Mouse (Mus musculus) right cerebral cortex, adult 18-20 months (tissue): ENCODE results near the gene Dmd.

ENCODE experiments used
- DNase-seq: peaks from one replicate; pipeline ENCODE4 v3.0.0; 2022; ENCODE audit warnings: mixed read lengths

Gene Dmd

DNA sequence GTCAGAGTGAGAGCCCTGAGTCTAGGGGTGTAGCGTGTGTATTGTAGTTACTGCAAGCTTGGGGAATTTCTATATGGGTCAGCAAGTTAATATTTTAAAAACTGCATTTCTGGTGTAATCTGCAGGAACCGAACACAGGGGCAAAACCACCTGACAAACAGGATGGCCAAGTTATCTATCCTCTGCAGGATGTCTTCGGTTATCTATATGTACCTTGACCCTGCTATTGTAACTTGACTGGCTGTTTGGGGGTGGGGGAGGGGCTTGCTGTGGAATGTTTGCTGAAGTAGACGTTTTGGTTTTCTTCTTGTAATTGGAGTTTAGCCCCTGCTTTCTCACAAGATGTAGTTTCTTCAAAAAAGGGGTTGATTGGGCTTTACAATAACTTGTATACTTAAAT, 2124.9 kb downstream of the Dmd start:
- DNase-seq = no peak

DNA sequence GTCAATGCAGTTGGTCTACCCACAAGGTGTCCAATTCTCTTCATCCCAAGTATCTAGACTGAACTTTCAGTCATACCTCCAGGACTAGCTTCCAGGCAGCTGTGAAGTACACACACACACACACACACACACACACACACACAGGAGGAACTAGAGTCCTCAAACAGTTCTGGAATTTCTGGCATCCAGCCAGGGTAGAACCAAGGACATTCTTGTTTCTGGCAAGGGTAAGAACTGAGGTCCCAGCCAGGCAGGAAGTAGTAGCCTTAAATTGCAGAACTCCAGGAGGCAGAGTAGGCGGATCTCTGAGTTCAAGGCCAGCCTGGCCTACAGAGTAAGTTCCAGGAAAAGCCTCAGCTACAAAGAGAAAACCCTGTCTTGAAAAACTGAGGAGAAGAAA, 2128.2 kb downstream of the Dmd start:
- DNase-seq = no peak

DNA sequence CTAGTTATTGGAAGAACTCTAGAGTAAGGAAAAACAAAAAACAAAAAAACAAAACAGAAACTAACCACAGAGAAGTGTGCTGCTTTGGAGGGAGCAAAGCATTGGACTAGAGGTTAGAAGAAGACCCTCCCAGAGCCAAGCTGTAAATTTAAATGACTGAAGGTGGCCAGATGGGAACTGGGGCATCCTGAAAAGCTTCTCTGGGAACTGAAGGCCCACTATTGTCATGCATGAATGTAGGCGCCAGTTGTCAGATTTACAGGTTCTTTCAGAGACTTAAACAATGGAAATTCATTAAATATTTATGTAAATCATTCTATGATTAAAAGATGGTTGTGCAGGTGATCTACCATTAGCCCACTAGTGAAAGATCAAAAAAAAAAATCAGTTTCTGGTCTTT, 2128.9 kb downstream of the Dmd start:
- no peak for DNase-seq

DNA sequence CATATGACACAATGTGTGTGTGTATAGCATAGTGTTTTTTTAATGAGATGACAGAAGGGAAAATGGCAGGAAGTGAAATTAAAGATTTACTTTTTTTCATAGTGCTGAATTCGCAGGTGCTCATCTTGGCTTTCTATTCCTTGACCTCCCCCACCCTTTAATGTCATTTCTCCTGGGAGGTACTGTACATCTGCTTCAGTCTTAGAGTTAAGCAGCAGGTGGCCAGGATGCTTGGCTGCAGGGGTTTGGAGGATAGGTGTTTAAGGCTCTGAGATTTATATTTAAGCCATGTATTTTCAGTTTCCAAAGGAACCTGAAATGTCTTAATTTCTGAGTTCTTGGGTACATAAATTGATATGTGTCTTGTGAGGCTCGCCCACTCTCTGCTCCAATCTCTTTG, 2130.5 kb downstream of the Dmd start:
- no peak for DNase-seq

DNA sequence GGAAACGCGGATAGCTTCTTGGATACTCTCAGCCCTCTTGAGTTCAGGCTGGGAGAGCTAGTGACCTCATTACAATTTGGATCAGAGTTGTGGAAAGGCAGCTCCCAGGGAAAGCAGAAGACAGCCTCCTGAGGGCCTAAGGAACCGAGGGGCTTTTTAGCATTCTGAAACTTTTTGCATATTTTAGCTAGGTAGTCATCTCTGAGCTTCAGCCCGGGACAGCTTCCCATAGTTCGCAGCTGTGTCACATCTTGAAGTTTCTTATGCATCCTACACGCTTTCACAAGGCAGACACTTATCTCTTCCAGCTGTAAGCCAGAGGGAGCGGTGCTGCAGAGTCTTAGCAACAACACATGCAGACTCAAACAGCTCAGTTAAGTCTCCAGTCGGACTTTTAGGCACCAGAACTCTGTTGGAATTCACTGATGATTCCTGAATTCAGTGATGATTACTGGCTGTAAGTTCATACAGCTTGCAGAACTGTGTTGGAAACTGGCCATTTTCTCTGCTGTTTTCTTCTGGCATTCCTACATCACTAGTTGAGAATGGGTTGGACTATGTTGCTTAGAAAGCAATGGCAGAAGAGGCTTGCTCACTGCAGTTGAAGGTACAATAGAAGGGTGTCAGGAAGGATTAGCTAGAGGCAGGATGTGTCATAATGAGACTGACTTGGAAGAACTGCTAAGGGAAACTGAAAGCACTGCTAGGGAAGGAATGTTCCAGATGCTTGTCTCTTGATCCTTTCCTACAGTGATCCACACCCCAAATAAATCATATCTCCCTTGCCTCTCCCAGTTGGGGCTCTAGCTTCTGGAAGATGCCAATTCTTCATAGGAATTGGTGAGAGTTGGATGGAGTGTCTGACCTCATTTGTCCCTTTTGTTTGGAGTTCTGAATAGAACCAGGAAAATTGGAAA, 2135.8 kb downstream of the Dmd start:
- peak; percentile 18 for DNase-seq

DNA sequence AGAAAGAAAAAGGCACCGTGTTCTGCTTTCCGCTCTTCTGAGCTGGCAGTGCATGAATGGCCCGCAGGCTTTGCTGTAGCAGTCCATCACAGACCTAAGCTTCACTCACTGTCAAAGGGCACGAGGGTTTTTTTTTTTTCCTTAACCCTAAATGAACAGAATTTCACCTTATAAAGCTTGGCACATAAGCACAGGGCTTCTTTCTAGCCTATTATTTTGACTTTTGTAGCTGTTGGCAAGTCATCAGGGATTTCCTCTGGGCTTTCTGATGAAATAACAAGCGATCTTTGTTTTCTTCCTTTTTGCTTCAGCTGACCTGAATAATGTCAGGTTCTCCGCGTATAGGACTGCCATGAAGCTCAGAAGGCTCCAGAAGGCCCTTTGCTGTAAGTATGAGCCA, 2140.8 kb downstream of the Dmd start:
- DNase-seq = no peak

DNA sequence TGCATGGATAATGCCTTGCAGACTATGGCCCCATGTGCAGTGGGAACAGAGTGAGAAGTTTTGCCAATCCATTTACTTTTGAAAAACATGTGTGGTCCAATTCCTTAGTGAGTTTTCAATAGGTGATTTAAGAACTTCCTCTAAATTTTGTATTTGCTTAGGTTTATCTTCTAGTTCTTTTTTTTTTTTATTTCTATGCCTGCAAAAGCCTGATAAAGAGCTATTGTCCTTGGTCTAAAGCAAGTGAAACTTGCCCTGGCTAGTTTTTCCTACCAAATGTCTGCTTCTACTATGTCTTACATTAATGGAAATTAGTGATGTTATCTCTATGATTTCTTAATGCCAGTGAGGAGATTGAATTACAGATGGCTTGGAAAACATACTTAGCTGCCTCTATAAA, 2144.7 kb downstream of the Dmd start:
- DNase-seq = no peak

DNA sequence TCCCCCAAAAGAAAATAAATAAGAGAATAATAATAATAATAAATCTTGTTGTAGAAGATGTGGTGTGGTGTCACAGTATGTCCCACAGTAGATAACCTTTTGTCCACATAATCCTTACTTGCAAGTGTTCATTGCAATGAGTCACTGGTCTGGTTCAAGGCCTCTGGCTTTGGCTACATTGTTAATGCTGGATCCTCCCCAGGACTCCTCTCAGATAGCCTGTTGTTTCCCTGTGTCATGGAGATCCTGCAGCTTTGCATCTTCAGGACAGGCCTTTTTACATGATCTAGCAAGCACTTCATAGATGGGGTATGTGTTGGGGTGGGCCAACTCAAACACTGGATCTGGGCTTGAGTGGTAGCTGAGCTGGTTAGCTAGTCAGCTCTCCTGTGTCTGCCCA, 2150.0 kb downstream of the Dmd start:
- no peak for DNase-seq

DNA sequence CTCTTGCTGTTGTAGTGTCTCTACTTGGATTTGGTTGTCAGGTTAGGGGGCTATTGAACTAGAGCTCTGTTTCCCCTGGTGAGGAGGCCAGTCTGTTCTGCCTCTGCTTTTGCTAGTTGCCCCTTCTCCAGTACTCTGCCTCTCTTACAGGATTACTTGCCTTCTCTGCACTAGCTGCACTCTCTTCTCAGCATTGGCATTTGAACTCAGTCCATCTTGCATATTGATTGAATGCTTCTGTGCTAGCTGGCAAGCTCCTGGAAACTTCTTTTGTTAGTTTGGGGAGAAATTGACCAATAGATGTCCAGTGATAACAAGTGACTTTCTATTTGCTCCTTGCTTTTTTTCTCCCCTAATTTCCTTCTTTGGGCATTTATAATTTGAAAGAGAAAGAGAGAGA, 2163.7 kb downstream of the Dmd start:
- no peak for DNase-seq

DNA sequence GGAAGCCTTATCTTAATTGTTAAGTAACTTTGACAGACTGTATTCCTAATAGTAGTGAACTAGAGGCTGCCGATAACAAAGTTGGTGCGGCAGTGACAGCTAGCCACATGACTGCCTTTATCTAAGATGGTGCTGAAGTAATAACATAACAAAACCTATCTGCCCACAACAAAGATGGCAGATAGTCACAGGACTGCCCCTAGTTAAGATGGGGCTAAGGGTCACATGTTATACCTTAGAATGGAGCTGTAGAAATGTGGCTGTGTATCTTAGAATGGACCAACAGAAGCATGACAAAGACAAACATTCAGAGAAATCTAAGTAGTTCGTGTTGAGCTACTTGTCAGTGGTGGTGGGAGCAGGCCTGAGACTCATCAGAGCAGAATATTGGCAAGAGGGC, 2184.0 kb downstream of the Dmd start:
- DNase-seq = no peak

DNA sequence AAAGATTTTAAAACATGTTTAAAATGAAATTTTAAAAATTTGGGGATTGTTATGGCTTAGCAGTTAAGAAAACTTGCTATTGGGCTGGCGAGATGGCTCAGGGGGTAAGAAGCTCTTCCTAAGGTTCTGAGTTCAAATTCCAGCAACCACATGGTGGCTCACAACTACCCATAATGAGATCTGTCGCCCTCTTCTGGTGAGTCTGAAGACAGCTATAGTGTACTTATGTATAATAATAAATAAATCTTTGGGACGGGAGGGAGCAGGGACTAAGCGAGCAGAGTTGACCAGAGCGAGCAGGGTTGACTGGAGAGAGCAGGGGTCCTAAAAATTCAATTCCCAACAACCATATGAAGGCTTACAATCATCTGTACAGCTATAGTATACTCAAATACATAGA, 2188.6 kb downstream of the Dmd start:
- no peak for DNase-seq

DNA sequence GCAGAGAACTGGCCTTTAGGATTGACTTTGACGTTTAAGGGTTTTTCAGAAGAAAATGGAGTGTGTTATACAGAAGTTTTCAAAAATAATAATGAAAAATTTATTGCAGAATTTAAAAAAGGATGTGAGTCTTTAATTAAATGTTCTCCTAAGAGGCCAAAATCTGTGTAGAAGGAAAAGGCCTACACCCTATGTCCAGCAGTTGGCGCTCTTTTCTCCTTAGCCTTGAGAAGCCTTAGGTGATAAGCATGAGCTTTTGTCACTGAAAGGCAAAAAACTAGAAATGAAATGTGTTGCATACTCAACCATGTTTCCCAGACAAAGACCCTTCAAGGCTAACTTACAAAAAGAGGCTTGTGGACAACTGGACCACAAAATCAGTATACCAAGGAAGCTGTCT, 2222.6 kb downstream of the Dmd start:
- DNase-seq = no peak

DNA sequence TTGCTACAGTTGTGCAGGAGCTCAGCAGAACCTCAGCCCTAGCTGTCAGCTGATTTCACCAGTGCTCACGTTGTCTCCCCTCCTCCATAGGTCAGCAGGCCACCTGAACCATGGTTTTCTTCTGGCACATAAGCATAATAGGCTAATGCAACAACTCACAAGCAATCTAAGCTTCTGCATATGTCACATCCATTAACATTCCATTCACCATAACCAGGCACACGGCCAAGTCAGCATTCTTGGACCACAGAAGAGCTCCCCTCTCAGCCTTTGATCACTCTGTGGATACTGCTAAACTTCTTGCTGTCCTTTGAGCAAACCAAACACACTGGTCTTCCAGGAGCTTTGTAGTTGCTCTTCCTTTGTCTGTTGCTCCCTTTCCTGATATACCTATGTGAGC, 2238.9 kb downstream of the Dmd start:
- DNase-seq = no peak

DNA sequence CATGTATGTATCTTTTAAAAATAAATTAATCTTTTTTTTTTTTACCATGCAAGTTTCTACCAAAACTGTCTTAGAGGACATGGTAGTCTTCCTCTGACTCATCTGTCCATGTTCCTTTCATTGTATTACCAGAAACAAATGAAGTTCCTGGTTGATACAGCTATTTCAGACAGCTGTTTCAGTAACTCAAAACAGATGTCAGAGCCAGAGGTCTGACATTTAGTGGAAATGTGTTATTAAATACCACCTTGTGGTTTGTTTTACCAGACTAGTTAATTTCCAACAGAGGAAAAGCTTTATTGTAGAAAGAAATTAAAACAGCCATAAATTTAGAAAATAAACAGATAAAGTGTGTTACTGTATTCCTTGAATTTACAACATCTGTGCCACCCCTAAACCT, 2245.2 kb downstream of the Dmd start:
- no peak for DNase-seq

DNA sequence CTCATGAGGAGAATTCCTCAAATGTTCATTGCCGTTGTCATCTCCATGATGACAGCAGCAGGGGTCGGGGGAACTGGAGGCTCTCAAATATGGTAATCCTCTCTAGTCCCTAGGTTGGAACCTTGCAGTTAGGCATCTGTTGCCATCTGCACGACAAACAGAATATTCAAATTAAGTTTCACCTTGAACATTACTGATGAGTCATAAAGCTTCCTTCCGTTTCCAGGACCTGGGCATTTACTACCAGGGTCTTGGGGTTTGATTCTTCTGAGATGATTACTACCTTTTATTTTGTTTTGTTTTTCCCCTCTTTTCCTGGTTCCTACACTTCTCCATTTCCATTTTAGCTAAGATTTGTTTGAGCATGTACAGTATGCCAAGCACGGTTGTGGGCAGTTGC, 2249.0 kb downstream of the Dmd start:
- no peak for DNase-seq

DNA sequence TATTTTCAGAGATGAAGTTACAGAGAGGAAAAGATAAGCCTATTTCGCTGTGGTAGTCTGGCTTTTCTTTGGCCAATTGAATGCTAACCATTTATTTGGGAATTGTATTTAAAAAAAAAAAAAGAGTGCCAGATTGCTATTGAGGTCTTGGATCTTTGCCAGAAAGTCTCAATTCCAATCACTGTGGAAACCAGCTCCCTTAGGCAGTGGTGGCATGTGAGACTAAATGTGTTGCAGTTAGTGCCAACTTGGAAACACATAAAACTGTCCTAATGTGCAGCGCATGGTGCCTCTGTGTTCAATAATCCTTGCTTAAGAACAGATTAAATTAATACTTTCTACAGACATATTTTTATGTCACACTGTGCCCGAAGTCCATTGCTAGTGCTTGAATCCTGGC, 2250.7 kb downstream of the Dmd start:
- DNase-seq = no peak

DNA sequence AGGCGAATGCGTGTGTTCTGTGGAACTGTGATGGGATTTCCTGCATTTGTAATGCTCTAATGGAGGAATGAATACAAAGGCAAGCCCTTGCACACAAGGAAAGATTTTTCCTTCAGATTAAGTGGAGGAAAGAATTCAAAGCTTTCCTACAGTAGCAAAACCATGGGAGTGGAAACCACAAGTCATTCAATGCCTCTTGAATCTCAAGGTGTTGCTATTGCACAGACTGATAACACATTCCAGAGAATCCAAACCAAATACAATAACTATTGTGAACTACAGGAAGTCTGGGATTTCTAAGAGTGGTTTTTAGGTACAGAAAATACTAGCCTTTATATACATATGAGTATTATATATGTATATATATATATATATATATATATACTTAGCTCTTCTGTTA, 2258.3 kb downstream of the Dmd start:
- DNase-seq = no peak

DNA sequence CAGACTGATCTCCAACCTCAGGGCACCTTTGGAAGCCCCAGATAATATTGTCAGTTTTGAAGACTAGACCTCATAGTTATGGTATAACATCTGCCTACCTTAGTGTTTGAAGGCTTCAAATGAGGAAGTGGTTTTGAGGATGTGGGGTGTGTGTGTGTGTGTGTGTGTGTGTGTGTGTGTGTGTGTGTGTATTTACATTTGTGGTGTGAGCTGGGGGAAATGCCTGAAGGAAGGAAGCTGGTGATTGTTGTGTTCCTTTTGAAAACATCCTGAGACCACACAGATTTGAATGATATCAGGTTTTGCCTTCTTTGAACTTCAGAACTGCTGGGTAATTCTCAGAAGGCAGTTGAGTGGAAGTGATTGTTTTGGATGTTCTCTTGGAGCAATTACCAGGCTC, 2278.2 kb downstream of the Dmd start:
- no peak for DNase-seq

DNA sequence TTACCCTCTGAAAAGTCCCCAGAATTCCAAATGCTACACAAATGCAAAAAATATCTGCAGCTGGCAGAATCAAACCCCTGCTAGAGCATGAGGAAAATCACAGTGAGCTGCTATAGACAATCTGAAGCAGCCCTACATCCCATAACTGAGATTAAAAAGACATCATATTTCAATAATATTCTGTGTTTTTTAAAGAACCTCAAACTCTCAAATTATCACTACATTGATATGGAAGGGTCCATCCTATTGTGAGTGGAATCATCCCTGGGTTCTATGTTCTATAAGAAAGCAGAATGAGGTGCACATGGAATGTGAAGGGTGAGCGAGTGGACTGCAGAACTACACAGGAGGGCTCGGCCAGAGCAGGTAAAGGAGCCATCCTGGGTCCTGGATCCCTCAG, 2300.7 kb downstream of the Dmd start, which contains the start of gene Fthl17a:
TSS of gene Fthl17a (plus strand) at position 301 of the 400 bp plus-strand sequence.
- no peak for DNase-seq
